Mouse (Mus musculus): ENCODE data around the gene Cacna2d1. TPM values are rescaled to one million over a fixed set of nuclear protein-coding genes. Genes with fewer than 3 reads are reported as not detected.
A peak's percentile ranks its signal among the peaks of the same experiment; 100 is the strongest.

Gene Cacna2d1
- 25.7 and 28.6 TPM in 2 replicates for polyA plus RNA-seq (2012; rRNA removed)

- Histone ChIP-seq H3K27ac (ENCODE audit: insufficient read depth, low read length) (peak within 1 kb of the TSS; percentile 94), H3K4me3 (replicated peaks; ENCODE audit: insufficient read depth, low read depth, low read length) (peak within 1 kb of the TSS; percentile 90), H3K4me1 (ENCODE audit: control insufficient read depth, insufficient read depth, low read length) (no peaks in the 10 kb centered on the region; the same call in 1 of the 2 replicates), H3K27me3 (ENCODE audit: control insufficient read depth, insufficient read depth, low read length) (no peaks in the 10 kb centered on the region)
- DNase-seq = peak; percentile 78 to 83
- no peak for TF ChIP-seq CTCF (IDR thresholded peaks at IDR 0.05; ENCODE audit: borderline replicate concordance, insufficient read depth, low read depth, low read length)
- peak; percentile 41; the same call in 1 of the 2 replicates for TF ChIP-seq POLR2A (IDR thresholded peaks at IDR 0.05; ENCODE audit: borderline replicate concordance, insufficient read depth, low read length)
- WGBS = 1% methylated on average over 111 of the region's 120 CpGs
Observed at GRCm38 (mm10) chr5:15934376-15935233, at the start of gene Cacna2d1. Cacna2d1 (plus strand) TSS chr5:15934691.

DNA sequence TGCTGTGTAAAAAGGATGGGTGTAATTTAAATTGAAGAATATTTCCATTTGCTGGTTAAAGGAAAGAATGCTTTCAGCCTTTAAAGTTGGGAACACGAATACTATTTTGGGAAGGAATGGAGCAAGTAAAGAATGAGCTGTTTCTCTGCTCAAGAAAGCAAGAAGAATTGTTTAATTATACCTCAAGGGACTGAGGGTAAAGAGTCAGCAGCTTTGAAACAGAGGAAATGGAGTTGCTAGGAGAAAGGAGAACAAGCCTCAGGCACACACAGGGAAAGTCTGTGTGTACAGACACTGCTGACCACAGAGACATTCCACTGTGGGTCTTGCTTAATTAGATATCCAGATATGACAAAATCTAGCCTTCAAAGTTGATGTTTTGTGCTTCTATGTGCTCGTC is 39.4 kb upstream of the Cacna2d1 start:
- Histone ChIP-seq H3K27ac (ENCODE audit: insufficient read depth, low read length) (no peak overlapping the region), H3K4me1 (ENCODE audit: control insufficient read depth, insufficient read depth, low read length) (no peaks in the 10 kb centered on the region), H3K27me3 (ENCODE audit: control insufficient read depth, insufficient read depth, low read length) (no peaks in the 10 kb centered on the region), H3K4me3 (replicated peaks; ENCODE audit: insufficient read depth, low read depth, low read length) (no peak overlapping the region)
- 81% methylated on average over 2 of the region's 2 CpGs for WGBS
- TF ChIP-seq POLR2A (IDR thresholded peaks at IDR 0.05; ENCODE audit: borderline replicate concordance, insufficient read depth, low read length) (no peak), CTCF (IDR thresholded peaks at IDR 0.05; ENCODE audit: borderline replicate concordance, insufficient read depth, low read depth, low read length) (no peak)
- DNase-seq = no peak

DNA sequence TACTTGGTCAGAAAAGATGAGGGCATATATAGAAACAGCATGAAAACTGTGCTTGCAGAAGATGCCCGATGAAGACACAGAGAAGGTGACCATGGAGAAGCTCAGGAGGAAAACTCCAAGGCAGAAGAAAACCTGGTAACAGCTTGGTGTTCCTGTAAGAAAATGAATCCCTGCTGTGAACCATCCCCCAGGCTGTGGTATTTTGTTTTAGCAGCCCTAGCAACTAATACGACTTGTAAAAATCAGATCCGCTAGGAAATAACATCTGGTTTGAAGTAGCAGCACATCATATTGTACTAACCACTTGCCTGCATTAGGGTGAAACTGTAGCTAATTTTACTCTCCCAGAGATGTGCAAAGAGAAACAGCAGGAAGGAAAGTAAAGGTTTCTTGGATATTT is 37.8 kb upstream of the Cacna2d1 start:
- H3K27ac ChIP-seq (ENCODE audit: insufficient read depth, low read length) = no peak overlapping the region
- DNase-seq = no peak
- TF ChIP-seq POLR2A (IDR thresholded peaks at IDR 0.05; ENCODE audit: borderline replicate concordance, insufficient read depth, low read length) (no peak), CTCF (IDR thresholded peaks at IDR 0.05; ENCODE audit: borderline replicate concordance, insufficient read depth, low read depth, low read length) (no peak)
- H3K4me1 ChIP-seq (ENCODE audit: control insufficient read depth, insufficient read depth, low read length) = no peaks in the 10 kb centered on the region
- H3K27me3 ChIP-seq (ENCODE audit: control insufficient read depth, insufficient read depth, low read length) = no peaks in the 10 kb centered on the region
- WGBS = 78% methylated on average over 3 of the region's 3 CpGs
- H3K4me3 ChIP-seq (replicated peaks; ENCODE audit: insufficient read depth, low read depth, low read length) = no peak overlapping the region

DNA sequence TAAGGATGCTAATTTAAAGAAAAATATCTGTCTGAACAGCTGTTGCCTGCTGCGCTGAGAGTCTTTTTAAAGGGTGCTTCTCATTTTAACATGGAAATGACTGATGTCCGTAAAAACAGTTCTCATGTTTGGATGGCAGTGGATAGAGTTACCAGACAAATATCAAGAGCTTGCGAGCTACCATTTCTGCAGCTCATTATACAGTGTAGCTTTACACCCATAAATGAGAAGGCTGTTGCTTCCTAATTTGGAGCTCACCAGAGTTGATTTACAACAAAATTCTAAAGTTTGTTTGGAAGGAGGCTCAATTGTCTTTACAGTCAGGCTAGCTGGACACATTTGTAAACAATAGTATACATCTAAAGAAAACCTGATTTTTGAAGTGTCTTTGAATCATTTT is 28.0 kb upstream of the Cacna2d1 start:
- H3K4me3 ChIP-seq (replicated peaks; ENCODE audit: insufficient read depth, low read depth, low read length) = no peak overlapping the region
- TF ChIP-seq CTCF (IDR thresholded peaks at IDR 0.05; ENCODE audit: borderline replicate concordance, insufficient read depth, low read depth, low read length) (no peak), POLR2A (IDR thresholded peaks at IDR 0.05; ENCODE audit: borderline replicate concordance, insufficient read depth, low read length) (no peak)
- H3K4me1 ChIP-seq (ENCODE audit: control insufficient read depth, insufficient read depth, low read length) = no peaks in the 10 kb centered on the region
- H3K27ac ChIP-seq (ENCODE audit: insufficient read depth, low read length) = no peak overlapping the region
- no peaks in the 10 kb centered on the region for H3K27me3 ChIP-seq (ENCODE audit: control insufficient read depth, insufficient read depth, low read length)
- WGBS = 93% methylated on average over 3 of the region's 3 CpGs
- DNase-seq = no peak

DNA sequence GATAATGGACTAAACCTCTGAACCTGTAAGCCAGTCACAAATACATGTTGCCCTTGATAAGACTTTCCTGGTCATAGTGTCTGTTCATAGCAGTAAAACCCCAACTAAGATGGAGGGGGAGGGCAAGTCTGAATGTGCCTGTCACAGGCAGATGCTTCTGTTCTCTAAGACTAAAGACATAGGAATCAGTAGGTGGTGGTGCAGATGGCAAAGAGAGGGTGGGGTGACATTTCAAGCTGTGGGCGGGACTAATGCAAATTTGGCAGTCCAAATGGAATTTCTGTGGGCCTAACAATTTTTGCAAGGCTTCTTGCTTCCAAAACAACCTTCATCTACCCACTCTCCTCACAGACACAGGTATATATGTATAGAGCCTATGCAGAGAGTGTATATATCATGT is 19.6 kb upstream of the Cacna2d1 start:
- no peak for DNase-seq
- Histone ChIP-seq H3K4me1 (ENCODE audit: control insufficient read depth, insufficient read depth, low read length) (no peaks in the 10 kb centered on the region), H3K27ac (ENCODE audit: insufficient read depth, low read length) (no peak overlapping the region), H3K4me3 (replicated peaks; ENCODE audit: insufficient read depth, low read depth, low read length) (no peak overlapping the region), H3K27me3 (ENCODE audit: control insufficient read depth, insufficient read depth, low read length) (no peaks in the 10 kb centered on the region)
- 77% methylated on average over 1 of the region's 1 CpGs for WGBS
- no peak for TF ChIP-seq POLR2A (IDR thresholded peaks at IDR 0.05; ENCODE audit: borderline replicate concordance, insufficient read depth, low read length)
- TF ChIP-seq CTCF (IDR thresholded peaks at IDR 0.05; ENCODE audit: borderline replicate concordance, insufficient read depth, low read depth, low read length) = no peak

DNA sequence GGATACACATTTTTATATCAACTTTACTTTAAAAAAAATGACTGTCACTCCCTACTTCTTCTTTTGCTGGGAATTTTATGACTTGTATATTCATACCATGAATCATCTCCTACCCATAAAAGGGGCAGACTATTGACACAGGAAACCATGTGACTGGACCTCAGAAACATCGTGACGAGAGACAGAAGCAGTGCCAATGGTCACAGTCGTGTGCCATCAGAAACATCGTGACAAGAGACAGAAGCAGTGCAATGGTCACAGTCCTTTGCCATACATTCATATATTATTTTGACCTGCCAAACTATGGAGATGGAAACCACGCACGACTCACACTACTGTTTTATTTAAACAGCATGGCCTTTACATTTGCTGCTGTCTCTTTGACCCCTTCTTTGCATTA is 6.0 kb upstream of the Cacna2d1 start:
- H3K27me3 ChIP-seq (ENCODE audit: control insufficient read depth, insufficient read depth, low read length) = no peaks in the 10 kb centered on the region
- TF ChIP-seq CTCF (IDR thresholded peaks at IDR 0.05; ENCODE audit: borderline replicate concordance, insufficient read depth, low read depth, low read length) (no peak), POLR2A (IDR thresholded peaks at IDR 0.05; ENCODE audit: borderline replicate concordance, insufficient read depth, low read length) (no peak)
- H3K4me1 ChIP-seq (ENCODE audit: control insufficient read depth, insufficient read depth, low read length) = no peaks in the 10 kb centered on the region
- H3K27ac ChIP-seq (ENCODE audit: insufficient read depth, low read length) = no peak overlapping the region
- 66% methylated on average over 6 of the region's 6 CpGs for WGBS
- H3K4me3 ChIP-seq (replicated peaks; ENCODE audit: insufficient read depth, low read depth, low read length) = no peak overlapping the region
- DNase-seq = no peak

- 69% methylated on average over 6 of the region's 6 CpGs for WGBS
- Histone ChIP-seq H3K27ac (ENCODE audit: insufficient read depth, low read length) (no peak overlapping the region), H3K4me1 (ENCODE audit: control insufficient read depth, insufficient read depth, low read length) (no peaks in the 10 kb centered on the region; the same call in 1 of the 2 replicates), H3K4me3 (replicated peaks; ENCODE audit: insufficient read depth, low read depth, low read length) (no peak overlapping the region), H3K27me3 (ENCODE audit: control insufficient read depth, insufficient read depth, low read length) (no peaks in the 10 kb centered on the region)
- TF ChIP-seq POLR2A (IDR thresholded peaks at IDR 0.05; ENCODE audit: borderline replicate concordance, insufficient read depth, low read length) (no peak), CTCF (IDR thresholded peaks at IDR 0.05; ENCODE audit: borderline replicate concordance, insufficient read depth, low read depth, low read length) (no peak)
- no peak for DNase-seq
Observed at GRCm38 (mm10) chr5:15933017-15933416, 1.5 kb upstream of the Cacna2d1 start.
